Mouse (Mus musculus) hindbrain, embryonic 14.5 days (tissue): ENCODE measurements around the gene Gpr157. TPM values are rescaled to one million over a fixed set of nuclear protein-coding genes. Genes with fewer than 3 reads are reported as not detected.
"Not testable (repeated sequence)": the region's sequence is repeated elsewhere in the genome, so short reads cannot be mapped to it uniquely, and the experiment has no call there.

Source experiments
- ATAC-seq: fragments of 200-750 bp; cut with Nextera tagmentation; 2 replicates; pipeline ENCODE4 v1.8.0; 2017; ENCODE audit warnings: moderate number of reproducible peaks, mild to moderate bottlenecking, moderate TSS enrichment, moderate library complexity; ENCODE audit not compliant: low FRiP score
- DNase-seq: peaks from one replicate; pipeline ENCODE4 v3.0.0-alpha.2; 2015; ENCODE audit warnings: low spot score
- H3K27ac ChIP-seq: fragments of 300-500 bp; sonication (generic); 2 replicates; pipeline ENCODE4 v1.5.1; 2014; ENCODE audit warnings: mild to moderate bottlenecking, moderate library complexity
- H3K27me3 ChIP-seq: fragments of 300-500 bp; sonication (generic); 2 replicates; pipeline ENCODE4 v1.6.1; 2014; ENCODE audit warnings: mild to moderate bottlenecking, low read length, mixed read lengths; ENCODE audit not compliant: control insufficient read depth, insufficient read depth
- H3K36me3 ChIP-seq: fragments of 300-500 bp; sonication (generic); replicated peaks from 2 replicates; pipeline ENCODE4 v1.6.1; 2014; ENCODE audit not compliant: control insufficient read depth, insufficient read depth
- H3K4me1 ChIP-seq: fragments of 300-500 bp; sonication (generic); replicated peaks from 2 replicates; pipeline ENCODE4 v1.6.1; 2014; ENCODE audit warnings: antibody characterized with exemption, low read length, mixed read lengths; ENCODE audit not compliant: control insufficient read depth, insufficient read depth
- H3K4me2 ChIP-seq: fragments of 300-500 bp; sonication (generic); replicated peaks from 2 replicates; pipeline ENCODE4 v1.6.1; 2014; ENCODE audit warnings: mild to moderate bottlenecking, moderate library complexity
- H3K4me3 ChIP-seq: fragments of 300-500 bp; sonication (generic); replicated peaks from 2 replicates; pipeline ENCODE4 v1.5.1; 2014; ENCODE audit warnings: mild to moderate bottlenecking, low read length
- H3K9ac ChIP-seq: fragments of 300-500 bp; sonication (generic); 2 replicates; pipeline ENCODE4 v1.6.1; 2014
- H3K9me3 ChIP-seq: fragments of 300-500 bp; sonication (generic); 2 replicates; pipeline ENCODE4 v1.6.1; 2016; ENCODE audit warnings: low read length; ENCODE audit not compliant: control insufficient read depth
- WGBS: fragments of 180-500 bp; shearing (Covaris S2); extraction: QIAGEN DNeasy Blood & Tissue Kit; methylation state at CpG from one replicate; pipeline ENCODE4 v1.1.7; 2014; 5-methylcytosine and 5-hydroxymethylcytosine counted together
- polyA plus RNA-seq: library from polyadenylated mRNA; unstranded; fragments of >200 nt; fragmentation: Nextera tagmentation; extraction: Ambion mirVana; gene quantifications from 2 replicates; pipeline ENCODE4 v1.2.1, GENCODE M21; 2014

Gene Gpr157
- 0.33 and 0.39 TPM in 2 replicates for polyA plus RNA-seq

DNA sequence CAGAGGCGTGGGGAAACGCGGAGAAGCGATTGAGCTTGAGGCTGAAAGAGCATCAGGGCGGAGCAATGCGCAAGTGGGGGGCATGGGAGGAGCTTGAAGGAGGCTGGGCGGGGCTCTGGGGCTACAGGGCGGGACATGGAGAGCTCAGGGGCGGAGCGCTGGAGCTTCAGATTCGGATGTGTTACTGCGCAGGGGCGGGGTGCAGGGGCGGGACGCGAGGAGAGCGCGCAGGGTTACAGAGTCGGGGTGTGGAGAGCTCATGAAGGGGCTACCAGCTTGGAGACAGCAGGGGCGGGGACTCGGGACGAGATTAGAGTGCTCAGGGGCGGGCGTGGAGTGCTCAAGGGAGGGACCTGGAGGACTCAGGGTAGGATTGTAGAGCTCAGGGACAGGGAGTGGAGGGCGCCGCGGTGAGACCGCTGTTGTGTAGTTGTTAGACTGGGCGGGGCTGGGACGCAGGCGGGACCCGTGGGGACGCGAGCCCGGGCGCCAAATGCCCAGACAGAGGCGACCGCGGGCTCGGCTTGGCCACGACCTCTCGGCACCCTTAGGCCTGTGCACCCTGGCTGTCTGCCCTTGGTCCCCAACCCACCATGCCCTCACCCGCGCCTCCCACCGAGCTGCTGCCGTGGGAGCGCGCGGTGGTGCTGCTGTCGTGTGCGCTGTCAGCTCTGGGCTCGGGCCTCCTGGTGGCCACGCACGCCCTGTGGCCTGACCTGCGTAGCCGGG lies at the start of gene Gpr157:
Gene Gpr157 (plus strand): TSS at position 205 of the 729 bp plus-strand sequence.
- H3K36me3 ChIP-seq = no peaks in the 10 kb centered on the region
- H3K4me2 ChIP-seq = peak within 1 kb of the TSS; percentile 96
- H3K4me1 ChIP-seq = peaks cover 8% of the 10 kb centered on the region
- H3K27ac ChIP-seq = no peak within 1 kb of the TSS
- H3K9me3 ChIP-seq = no peaks in the 10 kb centered on the region
- under 1% methylated on average over 54 of the region's 56 CpGs for WGBS
- H3K9ac ChIP-seq = peak within 1 kb of the TSS; percentile 58
- H3K4me3 ChIP-seq = peak within 1 kb of the TSS; percentile 51
- H3K27me3 ChIP-seq = peaks cover 19% of the 10 kb centered on the region
- DNase-seq = peak; percentile 82
- peak; percentile 94 for ATAC-seq

DNA sequence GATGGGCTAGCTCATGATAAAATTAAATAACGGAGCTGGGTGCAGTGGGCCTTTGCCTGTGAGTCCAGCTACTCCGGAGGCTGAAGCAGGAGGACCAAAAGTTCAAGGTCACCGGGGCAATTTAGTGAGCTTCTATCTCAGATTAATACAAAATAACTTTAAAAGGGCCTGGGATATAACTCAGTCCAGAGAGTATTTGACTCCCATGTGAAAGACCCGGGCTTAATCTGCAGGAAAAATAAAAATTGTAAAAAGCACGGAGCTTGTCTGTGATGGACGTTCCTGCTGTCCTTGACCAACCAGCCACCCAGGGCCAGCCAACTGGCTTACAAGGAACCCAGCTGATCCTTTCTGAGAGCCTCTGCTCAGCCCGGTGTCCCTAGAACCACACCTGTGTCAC lies 48.6 kb upstream of the Gpr157 start:
- DNase-seq (no peak), ATAC-seq (no peak)
- no peak overlapping the region for H3K9ac ChIP-seq
- H3K4me1 ChIP-seq = peaks cover 4% of the 10 kb centered on the region
- WGBS = 90% methylated on average over 7 of the region's 7 CpGs
- H3K4me3 ChIP-seq = no peak overlapping the region
- peaks cover 16% of the 10 kb centered on the region for H3K27me3 ChIP-seq
- no peak overlapping the region for H3K4me2 ChIP-seq
- no peaks in the 10 kb centered on the region for H3K9me3 ChIP-seq
- no peak overlapping the region for H3K27ac ChIP-seq
- H3K36me3 ChIP-seq = no peaks in the 10 kb centered on the region

DNA sequence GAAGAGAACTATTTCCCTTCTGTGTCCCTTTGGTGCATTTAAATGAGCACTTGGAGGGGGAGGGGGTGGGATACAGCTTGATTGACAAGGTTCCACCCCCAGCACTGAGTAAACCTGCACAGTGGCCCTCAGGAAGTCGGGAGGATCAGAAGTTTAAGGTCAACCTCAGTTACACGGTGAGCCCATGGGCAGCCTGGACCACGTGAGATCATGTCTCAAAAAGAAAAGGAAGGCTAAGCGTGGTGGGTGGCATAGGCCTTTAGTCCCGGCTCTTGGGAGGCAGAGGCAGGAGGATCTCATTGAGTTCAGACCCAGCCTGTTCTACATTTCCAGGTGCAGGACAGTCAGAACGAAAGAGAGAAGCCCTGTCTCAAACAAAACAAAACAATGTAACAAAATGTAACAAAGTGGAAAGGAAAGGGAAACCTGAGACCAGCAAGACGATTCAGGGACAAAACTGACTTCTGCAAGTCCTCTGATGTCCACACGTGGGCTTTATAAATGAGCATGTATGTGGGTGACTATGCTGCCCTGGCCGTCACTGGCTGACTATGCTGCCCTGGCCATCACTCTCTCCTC lies 47.1 kb upstream of the Gpr157 start:
- no peak overlapping the region for H3K4me3 ChIP-seq
- ATAC-seq (no peak), DNase-seq (no peak)
- no peak overlapping the region for H3K27ac ChIP-seq
- no peaks in the 10 kb centered on the region for H3K9me3 ChIP-seq
- WGBS = 86% methylated on average over 9 of the region's 9 CpGs
- H3K9ac ChIP-seq = no peak overlapping the region
- no peak overlapping the region for H3K4me2 ChIP-seq
- H3K36me3 ChIP-seq = no peaks in the 10 kb centered on the region
- no peaks in the 10 kb centered on the region for H3K4me1 ChIP-seq
- H3K27me3 ChIP-seq = peaks cover under 1% of the 10 kb centered on the region; the same call in 1 of the 2 replicates

DNA sequence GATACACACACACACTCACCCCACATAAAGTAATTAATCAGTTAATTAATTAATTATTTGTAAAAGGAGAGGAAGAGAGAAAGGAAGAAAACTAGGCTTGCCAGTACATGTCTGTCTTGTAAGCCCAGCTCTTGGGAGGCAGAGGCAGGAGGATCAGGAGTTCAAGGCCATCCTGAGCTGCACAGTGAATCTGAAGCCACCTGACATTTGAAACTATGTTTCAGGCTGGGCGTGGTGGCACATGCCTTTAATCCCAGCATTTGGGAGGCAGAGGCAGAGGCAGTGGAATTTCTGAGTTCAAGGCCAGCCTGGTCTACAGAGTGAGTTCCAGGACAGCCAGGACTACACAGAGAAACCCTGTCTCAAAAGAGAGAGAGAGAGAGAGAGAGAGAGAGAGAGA lies 46.3 kb upstream of the Gpr157 start:
- 73% methylated on average over 1 of the region's 1 CpGs for WGBS
- H3K4me1 ChIP-seq, DNase-seq, H3K36me3 ChIP-seq, H3K27me3 ChIP-seq, H3K9ac ChIP-seq, H3K27ac ChIP-seq, H3K9me3 ChIP-seq, H3K4me2 ChIP-seq, ATAC-seq, H3K4me3 ChIP-seq: not testable (repeated sequence)

DNA sequence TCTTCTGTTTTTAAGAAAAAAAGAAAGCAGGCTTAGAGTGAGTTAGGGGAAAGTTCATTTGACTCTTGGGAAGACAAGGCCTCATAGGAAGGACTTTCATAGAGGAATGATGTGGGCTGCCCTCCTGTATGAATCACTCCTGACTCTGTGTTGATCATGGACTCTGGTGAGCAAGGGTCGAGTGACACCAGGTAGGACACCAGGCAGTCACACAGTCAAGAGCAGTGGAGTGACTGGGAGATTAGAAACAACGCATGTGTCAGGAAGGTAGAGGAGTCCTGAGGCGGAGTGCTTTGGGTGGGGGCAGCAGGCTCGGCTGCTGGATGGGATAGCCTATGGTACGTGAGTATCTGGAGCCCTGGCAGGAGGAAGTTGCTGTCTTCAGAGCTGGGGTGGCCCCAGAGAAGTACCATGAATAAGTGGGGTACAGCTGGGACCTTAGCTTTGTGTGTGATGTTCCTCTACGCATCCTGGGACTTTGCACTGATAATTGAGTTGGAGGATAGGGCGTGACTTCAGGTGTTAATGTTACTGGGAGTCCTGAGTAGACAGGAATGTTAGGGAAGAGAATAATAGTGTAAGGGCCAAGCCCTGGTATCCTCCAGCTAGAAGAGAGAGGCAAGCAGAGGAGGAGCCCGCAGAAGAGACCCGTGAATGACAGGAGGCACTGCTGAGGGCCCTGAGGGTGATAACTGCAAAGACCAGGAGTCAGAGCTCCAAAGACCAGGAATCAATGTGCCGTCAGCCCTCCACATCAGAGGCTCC lies 45.6 kb upstream of the Gpr157 start:
- H3K4me2 ChIP-seq = no peak overlapping the region
- no peaks in the 10 kb centered on the region for H3K36me3 ChIP-seq
- ATAC-seq = no peak
- no peaks in the 10 kb centered on the region for H3K4me1 ChIP-seq
- WGBS = 81% methylated on average over 10 of the region's 10 CpGs
- H3K4me3 ChIP-seq = no peak overlapping the region
- H3K9me3 ChIP-seq = no peaks in the 10 kb centered on the region
- H3K27ac ChIP-seq = no peak overlapping the region
- H3K27me3 ChIP-seq = peaks cover 8% of the 10 kb centered on the region; the same call in 1 of the 2 replicates
- H3K9ac ChIP-seq = no peak overlapping the region
- DNase-seq = no peak

DNA sequence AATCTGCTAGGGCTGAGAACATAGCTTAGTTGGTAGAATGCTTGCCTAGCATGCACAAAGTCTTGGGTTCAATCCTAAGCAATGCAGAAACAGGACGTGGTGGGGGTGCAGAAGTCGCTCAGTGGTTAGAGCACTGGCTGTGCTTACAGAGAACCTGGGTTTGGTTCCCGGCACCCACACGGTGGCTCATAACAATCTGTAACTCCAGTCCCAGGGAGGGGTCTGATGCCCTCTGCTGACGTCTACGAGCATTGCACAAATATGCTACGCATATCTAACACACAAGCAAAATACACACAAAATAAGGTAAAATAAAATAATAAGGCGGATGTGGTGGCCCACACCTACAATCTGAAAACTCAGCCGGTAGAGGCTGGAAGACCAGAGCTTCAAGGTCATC lies 43.6 kb upstream of the Gpr157 start:
- DNase-seq (no peak), ATAC-seq (no peak)
- H3K4me1 ChIP-seq = peaks cover 12% of the 10 kb centered on the region
- H3K4me2 ChIP-seq = no peak overlapping the region
- H3K4me3 ChIP-seq = no peak overlapping the region
- H3K36me3 ChIP-seq = no peaks in the 10 kb centered on the region
- H3K9me3 ChIP-seq = no peaks in the 10 kb centered on the region
- H3K9ac ChIP-seq = no peak overlapping the region
- no peak overlapping the region for H3K27ac ChIP-seq
- 94% methylated on average over 9 of the region's 9 CpGs for WGBS
- peaks cover 23% of the 10 kb centered on the region for H3K27me3 ChIP-seq

DNA sequence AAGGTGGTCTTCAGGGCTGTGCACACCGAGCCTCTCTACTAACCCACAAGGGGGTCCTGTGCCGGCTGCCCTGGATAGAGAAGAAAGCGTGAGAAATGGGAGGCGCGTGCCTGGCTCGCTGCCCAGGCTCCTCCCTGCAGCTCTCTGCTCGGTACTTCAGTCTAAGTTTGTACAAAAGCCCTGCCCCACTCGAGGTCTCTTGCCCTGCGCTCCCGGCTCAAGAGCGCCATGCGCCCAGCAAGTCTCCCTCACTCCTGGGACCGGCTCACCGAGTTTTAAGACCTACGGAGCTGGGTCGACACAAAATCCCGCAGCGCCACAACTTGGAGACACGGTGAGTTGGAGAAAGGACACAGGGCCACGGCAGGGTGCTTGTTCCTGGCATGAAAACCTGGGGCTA lies 39.1 kb upstream of the Gpr157 start:
- WGBS = under 1% methylated on average over 17 of the region's 20 CpGs
- Histone ChIP-seq H3K4me3 (peak overlapping the region; percentile 42), H3K27me3 (peaks cover 52% of the 10 kb centered on the region), H3K27ac (no peak overlapping the region), H3K9me3 (no peaks in the 10 kb centered on the region), H3K4me2 (peak overlapping the region; percentile 82), H3K4me1 (peaks cover 18% of the 10 kb centered on the region), H3K9ac (peak overlapping the region; percentile 35), H3K36me3 (no peaks in the 10 kb centered on the region)
- ATAC-seq = peak; percentile 53; the same call in 1 of the 2 replicates
- no peak for DNase-seq

DNA sequence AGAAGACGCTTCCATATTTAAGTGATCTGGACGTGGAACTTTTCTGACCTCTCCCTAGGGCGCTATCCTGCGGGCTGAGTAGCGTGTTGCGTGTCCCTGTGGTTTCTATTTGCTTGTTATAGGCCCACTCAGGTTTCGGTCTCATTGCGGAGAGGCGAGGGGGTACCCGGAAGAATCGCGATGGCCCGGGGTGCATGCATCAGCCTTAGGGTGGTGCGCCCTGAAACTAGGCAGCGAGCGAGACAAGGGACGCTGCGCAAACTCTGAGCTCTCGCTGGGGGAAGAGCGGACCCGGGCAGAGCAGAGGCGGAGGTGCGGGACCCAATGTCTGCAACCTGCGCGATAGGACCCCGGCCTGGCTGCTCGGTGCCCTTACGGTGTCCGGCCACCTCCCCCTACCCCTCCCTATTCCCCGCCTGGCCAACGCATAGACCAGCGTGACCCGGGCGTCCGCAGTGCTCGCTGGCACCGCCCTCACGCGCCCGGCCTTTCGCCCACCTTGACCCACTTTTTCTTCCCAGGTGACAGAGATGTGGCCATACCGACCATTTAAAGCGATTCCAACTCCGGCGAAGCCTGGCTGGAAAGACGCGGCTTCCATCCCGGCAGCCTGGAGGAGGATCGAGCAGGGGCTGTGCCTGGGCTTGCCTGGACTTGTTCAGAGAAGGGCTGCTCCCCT lies 38.5 kb upstream of the Gpr157 start:
- ATAC-seq = no peak
- Histone ChIP-seq H3K9me3 (no peaks in the 10 kb centered on the region), H3K36me3 (no peaks in the 10 kb centered on the region), H3K9ac (peak overlapping the region; percentile 35), H3K4me2 (peak overlapping the region; percentile 82), H3K4me3 (peak overlapping the region; percentile 42), H3K4me1 (peaks cover 18% of the 10 kb centered on the region), H3K27me3 (peaks cover 52% of the 10 kb centered on the region), H3K27ac (no peak overlapping the region)
- DNase-seq = no peak
- under 1% methylated on average over 48 of the region's 49 CpGs for WGBS

DNA sequence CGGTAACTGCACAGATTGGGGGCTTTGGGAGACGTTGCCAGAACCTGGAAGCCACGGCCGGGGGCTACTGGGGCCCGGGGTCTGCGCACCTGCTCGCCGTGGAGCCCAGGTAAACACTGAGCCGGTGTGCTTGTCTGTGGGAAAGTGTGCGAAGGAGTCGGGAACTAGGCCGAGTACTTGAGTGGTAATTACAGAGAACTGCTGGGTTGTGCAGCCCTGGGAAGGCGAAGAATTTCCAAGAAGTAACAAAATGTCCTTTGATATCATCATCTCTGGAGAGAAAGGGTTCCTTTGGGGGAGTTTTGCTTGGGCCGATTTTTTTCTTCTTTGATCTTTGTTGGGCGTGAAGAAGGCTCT lies 38.0 kb upstream of the Gpr157 start:
- ATAC-seq = no peak
- Histone ChIP-seq H3K27me3 (peaks cover 52% of the 10 kb centered on the region), H3K4me2 (peak overlapping the region; percentile 82), H3K9ac (peak overlapping the region; percentile 35), H3K27ac (no peak overlapping the region), H3K4me1 (peaks cover 18% of the 10 kb centered on the region), H3K9me3 (no peaks in the 10 kb centered on the region), H3K4me3 (peak overlapping the region; percentile 42), H3K36me3 (no peaks in the 10 kb centered on the region)
- WGBS = 19% methylated on average over 15 of the region's 15 CpGs
- DNase-seq = no peak
